Mouse (Mus musculus): ENCODE results near the gene Tns1.

GRCm38 (mm10) chr1:73962668-73963371 is 161.4 kb downstream of the Tns1 start:
- no peak for TF ChIP-seq CTCF (IDR thresholded peaks at IDR 0.05; ENCODE audit: insufficient read depth, low read depth, low read length)
- TF ChIP-seq POLR2A (IDR thresholded peaks at IDR 0.05; ENCODE audit: insufficient read depth, low read depth, low read length), result no peak
